Mouse (Mus musculus) hindbrain, postnatal 0 days (tissue): ENCODE measurements at regions not wholly inside any gene's neighbourhood (a gene's known extent, or its start where the extent isn't known, plus 50 kb on each side); places are given as distances from the start of the nearest gene placed in this dataset.
A peak's percentile ranks its signal among the peaks of the same experiment; 100 is the strongest.

Experiments used
- ATAC-seq: fragments of 200-750 bp; cut with Nextera tagmentation; 2 replicates; pipeline ENCODE4 v1.8.0; 2017; ENCODE audit warnings: mild to moderate bottlenecking, moderate TSS enrichment, moderate library complexity
- DNase-seq: peaks from one replicate; pipeline ENCODE4 v3.0.0-alpha.2; 2015; ENCODE audit warnings: low spot score
- H3K27ac ChIP-seq: fragments of 300-500 bp; sonication (generic); 2 replicates; pipeline ENCODE4 v1.5.1; 2014; ENCODE audit warnings: mild to moderate bottlenecking
- H3K27me3 ChIP-seq: fragments of 300-500 bp; sonication (generic); 2 replicates; pipeline ENCODE4 v1.6.1; 2014; ENCODE audit warnings: low read length, mixed read lengths; ENCODE audit not compliant: insufficient read depth
- H3K36me3 ChIP-seq: fragments of 300-500 bp; sonication (generic); 2 replicates; pipeline ENCODE4 v1.6.1; 2014; ENCODE audit warnings: low read length, mixed read lengths; ENCODE audit not compliant: insufficient read depth
- H3K4me1 ChIP-seq: fragments of 300-500 bp; sonication (generic); 2 replicates; pipeline ENCODE4 v1.6.1; 2014; ENCODE audit warnings: antibody characterized with exemption, low read length, mixed read lengths; ENCODE audit not compliant: insufficient read depth
- H3K4me2 ChIP-seq: fragments of 300-500 bp; sonication (generic); 2 replicates; pipeline ENCODE4 v1.6.1; 2014; ENCODE audit warnings: low read depth, mild to moderate bottlenecking, low read length, moderate library complexity, mixed read lengths
- H3K4me3 ChIP-seq: fragments of 300-500 bp; sonication (generic); 2 replicates; pipeline ENCODE4 v1.5.1; 2014; ENCODE audit warnings: low read length
- H3K9ac ChIP-seq: fragments of 300-500 bp; sonication (generic); replicated peaks from 2 replicates; pipeline ENCODE4 v1.6.1; 2014; ENCODE audit warnings: mild to moderate bottlenecking, low read length, moderate library complexity, mixed read lengths
- H3K9me3 ChIP-seq: fragments of 300-500 bp; sonication (generic); 2 replicates; pipeline ENCODE4 v1.6.1; 2016; ENCODE audit warnings: low read length, mixed read lengths
- CTCF ChIP-seq: IDR thresholded peaks from 2 replicates; pipeline ENCODE4 v1.5.1; 2016; ENCODE audit warnings: antibody characterized with exemption, control low read depth, low read depth
- WGBS: fragments of 180-500 bp; shearing (Covaris S2); extraction: QIAGEN DNeasy Blood & Tissue Kit; methylation state at CpG from one replicate; pipeline ENCODE4 v1.1.7; 2014; 5-methylcytosine and 5-hydroxymethylcytosine counted together

DNA sequence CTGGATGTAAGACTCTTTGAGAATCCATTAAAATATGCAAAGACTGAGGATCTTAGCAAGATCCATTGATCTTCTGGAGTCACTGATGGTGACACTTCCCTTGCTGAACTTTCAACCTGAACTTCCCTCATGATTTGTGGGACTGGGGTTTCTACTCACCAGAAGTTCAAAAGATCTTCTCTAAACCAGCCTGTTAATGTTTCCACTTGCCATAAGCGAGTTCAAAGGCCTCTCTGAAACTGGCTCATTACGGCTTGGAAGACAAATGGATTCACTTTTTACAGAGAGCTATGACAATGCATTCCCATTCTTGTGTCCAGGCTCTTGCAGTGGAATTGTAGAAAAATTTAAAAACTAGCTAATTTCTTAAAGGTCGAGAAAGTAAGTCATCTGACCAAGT, 102.6 kb downstream of the Plk2 start:
- no peak overlapping the region for H3K27ac ChIP-seq
- H3K4me3 ChIP-seq: no peak overlapping the region
- no peak overlapping the region for H3K4me2 ChIP-seq
- no peaks in the 10 kb centered on the region for H3K9me3 ChIP-seq
- H3K4me1 ChIP-seq: no peaks in the 10 kb centered on the region
- no peak for TF ChIP-seq CTCF
- H3K27me3 ChIP-seq: no peaks in the 10 kb centered on the region
- ATAC-seq: no peak
- H3K9ac ChIP-seq: no peak overlapping the region
- no peaks in the 10 kb centered on the region for H3K36me3 ChIP-seq
- 94% methylated on average over 3 of the region's 3 CpGs for WGBS
- DNase-seq: no peak

- H3K27ac ChIP-seq: no peak overlapping the region
- H3K36me3 ChIP-seq: no peaks in the 10 kb centered on the region
- H3K4me3 ChIP-seq: no peak overlapping the region
- no peaks in the 10 kb centered on the region for H3K9me3 ChIP-seq
- TF ChIP-seq CTCF: no peak
- 65% methylated on average over 1 of the region's 1 CpGs for WGBS
- H3K9ac ChIP-seq: no peak overlapping the region
- ATAC-seq (no peak), DNase-seq (no peak)
- no peak overlapping the region for H3K4me2 ChIP-seq
- no peaks in the 10 kb centered on the region for H3K27me3 ChIP-seq
- no peaks in the 10 kb centered on the region for H3K4me1 ChIP-seq
These were observed 113.0 kb downstream of the Plk2 start for GRCm38 (mm10) chr13:110507814-110508362.

DNA sequence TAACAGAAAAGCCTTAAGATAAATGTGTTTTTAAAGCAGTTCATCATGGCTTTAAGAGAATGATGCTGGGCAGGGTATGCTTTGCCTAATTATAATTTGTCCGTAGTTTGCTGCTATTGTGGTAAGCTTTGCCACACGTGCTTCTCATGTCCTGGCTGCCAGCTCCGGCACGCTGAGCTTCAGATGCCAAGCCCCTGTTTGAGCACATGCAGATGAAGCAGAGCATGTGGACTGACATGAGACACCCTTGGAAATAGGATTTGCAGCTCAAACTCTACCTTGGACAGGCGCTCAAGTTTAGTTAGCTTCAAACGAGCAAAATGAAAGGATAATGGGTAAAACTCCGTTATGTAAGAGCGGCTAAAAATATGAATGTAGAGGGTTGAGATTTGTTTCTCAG, 123.1 kb downstream of the Plk2 start:
- 71% methylated on average over 8 of the region's 8 CpGs for WGBS
- Histone ChIP-seq H3K36me3 (no peaks in the 10 kb centered on the region), H3K27me3 (no peaks in the 10 kb centered on the region), H3K9ac (no peak overlapping the region), H3K4me2 (no peak overlapping the region), H3K4me1 (no peaks in the 10 kb centered on the region), H3K27ac (no peak overlapping the region), H3K4me3 (no peak overlapping the region), H3K9me3 (no peaks in the 10 kb centered on the region)
- no peak for DNase-seq
- no peak for ATAC-seq
- no peak for TF ChIP-seq CTCF

- H3K9me3 ChIP-seq: no peaks in the 10 kb centered on the region
- no peak overlapping the region for H3K4me3 ChIP-seq
- no peaks in the 10 kb centered on the region for H3K4me1 ChIP-seq
- DNase-seq: no peak
- 91% methylated on average over 4 of the region's 4 CpGs for WGBS
- no peaks in the 10 kb centered on the region for H3K36me3 ChIP-seq
- H3K4me2 ChIP-seq: no peak overlapping the region
- TF ChIP-seq CTCF: no peak
- no peak for ATAC-seq
- no peaks in the 10 kb centered on the region for H3K27me3 ChIP-seq
- no peak overlapping the region for H3K9ac ChIP-seq
- no peak overlapping the region for H3K27ac ChIP-seq
These were observed 128.1 kb downstream of the Plk2 start for GRCm38 (mm10) chr13:110522974-110523373.

DNA sequence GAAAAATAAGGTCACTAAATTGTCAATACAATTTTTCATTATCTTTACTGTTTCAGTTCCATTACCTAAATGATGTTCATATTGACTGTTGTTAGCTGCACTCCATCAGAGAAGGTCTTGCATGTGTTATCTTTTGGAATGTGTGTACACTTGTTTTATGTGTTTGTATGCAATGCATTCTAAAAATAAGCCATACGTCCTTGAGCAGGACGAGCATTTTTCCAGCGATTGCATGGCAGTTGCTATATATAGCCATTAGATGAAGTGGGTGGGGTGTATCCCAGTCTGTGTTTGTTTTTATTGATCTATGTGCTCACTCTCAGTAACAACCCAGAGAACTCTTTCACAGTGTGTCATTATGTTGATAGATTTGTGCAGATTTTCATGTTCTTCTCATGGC, 132.8 kb downstream of the Plk2 start:
- WGBS: 80% methylated on average over 3 of the region's 3 CpGs
- Histone ChIP-seq H3K27ac (no peak overlapping the region), H3K4me1 (no peaks in the 10 kb centered on the region), H3K4me2 (no peak overlapping the region), H3K9me3 (no peaks in the 10 kb centered on the region), H3K36me3 (no peaks in the 10 kb centered on the region), H3K4me3 (no peak overlapping the region), H3K27me3 (no peaks in the 10 kb centered on the region), H3K9ac (no peak overlapping the region)
- DNase-seq (no peak), ATAC-seq (no peak)
- TF ChIP-seq CTCF: no peak

DNA sequence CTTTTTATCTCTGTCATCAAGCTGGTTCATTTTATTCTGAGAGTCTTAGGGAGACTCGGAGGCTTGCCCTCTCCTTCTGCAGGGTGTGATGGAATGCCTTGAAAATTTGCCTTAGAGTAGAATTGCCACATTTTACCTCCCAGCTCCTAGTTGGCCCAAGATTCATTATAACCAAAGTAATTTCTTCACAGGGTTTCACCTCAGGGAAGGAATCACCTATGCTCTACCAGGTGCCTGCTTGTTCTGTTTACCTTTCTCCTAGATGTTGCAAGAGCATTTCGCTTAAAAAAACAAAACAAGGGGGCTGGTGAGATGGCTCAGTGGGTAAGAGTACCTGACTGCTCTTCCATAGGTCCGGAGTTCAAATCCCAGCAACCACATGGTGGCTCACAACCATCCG, 134.8 kb downstream of the Plk2 start:
- H3K36me3 ChIP-seq: no peaks in the 10 kb centered on the region
- H3K9ac ChIP-seq: no peak overlapping the region
- H3K27ac ChIP-seq: no peak overlapping the region
- H3K4me1 ChIP-seq: no peaks in the 10 kb centered on the region
- TF ChIP-seq CTCF: no peak
- 92% methylated on average over 4 of the region's 4 CpGs for WGBS
- H3K4me2 ChIP-seq: no peak overlapping the region
- no peaks in the 10 kb centered on the region for H3K9me3 ChIP-seq
- H3K27me3 ChIP-seq: no peaks in the 10 kb centered on the region
- no peak for DNase-seq
- H3K4me3 ChIP-seq: no peak overlapping the region
- no peak for ATAC-seq

- WGBS: 16% methylated on average over 7 of the region's 7 CpGs
- Histone ChIP-seq H3K4me1 (no peaks in the 10 kb centered on the region), H3K27me3 (no peaks in the 10 kb centered on the region), H3K27ac (no peak overlapping the region), H3K9me3 (no peaks in the 10 kb centered on the region), H3K9ac (no peak overlapping the region), H3K4me3 (no peak overlapping the region), H3K36me3 (no peaks in the 10 kb centered on the region), H3K4me2 (no peak overlapping the region)
- no peak for TF ChIP-seq CTCF
- no peak for ATAC-seq
- DNase-seq: peak; percentile 21
These were observed 139.5 kb downstream of the Plk2 start for GRCm38 (mm10) chr13:110534320-110534764.
